Mouse (Mus musculus): Measurements from ENCODE around the gene Lrrd1. TPM values are rescaled to one million over a fixed set of nuclear protein-coding genes. Genes with fewer than 3 reads are reported as not detected.

Lrrd1 gene
- total and polyA plus RNA-seq, 3 experiments: 0.04 to 0.11 TPM; not detected in 1

DNA sequence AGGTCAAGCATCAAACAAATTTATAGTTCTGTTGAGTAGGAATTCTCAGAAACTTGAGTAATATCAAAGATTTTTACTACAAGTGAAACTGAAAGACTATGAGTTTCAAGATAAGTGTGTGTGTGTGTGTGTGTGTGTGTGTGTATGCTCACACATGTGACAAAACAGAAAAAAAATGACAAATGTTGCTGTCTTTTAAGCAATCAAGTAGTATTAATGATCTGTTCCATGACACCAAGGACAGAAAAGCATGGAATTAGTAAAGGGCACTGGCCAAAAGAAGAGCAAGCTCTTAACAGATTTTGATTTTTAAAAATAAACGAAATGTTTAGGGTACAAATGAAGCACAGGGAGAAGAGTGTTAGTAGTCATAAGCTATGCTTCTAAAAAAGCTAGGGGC is 44.9 kb upstream of the Lrrd1 start:
- Histone ChIP-seq H3K4me3 (ENCODE audit: control insufficient read depth in 1 of 2, insufficient read depth in 1 of 2, low read depth in 2 of 2, low read length in 2 of 2) (no peak overlapping the region), H3K9ac (ENCODE audit: control insufficient read depth, low read depth, low read length, poor library complexity, severe bottlenecking) (no peak overlapping the region), H3K79me2 (ENCODE audit: control insufficient read depth, insufficient read depth, low read length, poor library complexity) (peaks cover 58% of the 10 kb centered on the region), H3K36me3 (ENCODE audit: control insufficient read depth in 1 of 2, insufficient read depth in 2 of 2, low read length in 2 of 2) (peaks cover 2 to 33% of the 10 kb centered on the region in 2 experiments; a peak in 3 of 4 replicates), H3K4me1 (ENCODE audit: control insufficient read depth in 1 of 2, insufficient read depth in 2 of 2, low read length in 2 of 2) (peaks cover 9 to 10% of the 10 kb centered on the region in 2 experiments), H3K27ac (ENCODE audit: control insufficient read depth, low read depth, low read length) (no peak overlapping the region), H3K9me3 (replicated peaks; ENCODE audit: insufficient read depth, low read length) (no peaks in the 10 kb centered on the region), H3K27me3 (ENCODE audit: control insufficient read depth in 1 of 2, insufficient read depth in 2 of 2, low read length in 2 of 2) (no peaks in the 10 kb centered on the region)
- TF ChIP-seq ZMIZ1 (IDR thresholded peaks at IDR 0.05; ENCODE audit: low read depth, low read length) (no peak), SIN3A (IDR thresholded peaks at IDR 0.05; ENCODE audit: low read length) (no peak), SMC3 (IDR thresholded peaks at IDR 0.05; ENCODE audit: low read depth, low read length) (no peak), KAT2A (conservative IDR thresholded peaks at IDR 0.05; ENCODE audit: low read depth, low read length) (no peak), MXI1 (IDR thresholded peaks at IDR 0.05; ENCODE audit: low read depth, low read length) (no peak), E2F4 (IDR thresholded peaks at IDR 0.05; ENCODE audit: borderline replicate concordance, low read depth, low read length) (no peak), POLR2AphosphoS2 (IDR thresholded peaks at IDR 0.05; ENCODE audit: low read length) (no peak), EP300 (IDR thresholded peaks at IDR 0.05; ENCODE audit: low read depth in 1 of 2, low read length in 2 of 2) (no peak), NRF1 (IDR thresholded peaks at IDR 0.05; ENCODE audit: insufficient read depth, low read depth, low read length, poor library complexity, severe bottlenecking) (no peak), MYC (IDR thresholded peaks at IDR 0.05; ENCODE audit: low read depth, low read length) (no peak), CHD1 (IDR thresholded peaks at IDR 0.05; ENCODE audit: low read depth, low read length) (no peak), ZC3H11A (IDR thresholded peaks at IDR 0.05; ENCODE audit: low read depth, low read length) (no peak), ZNF384 (IDR thresholded peaks at IDR 0.05; ENCODE audit: low read depth, low read length) (no peak), TBP (IDR thresholded peaks at IDR 0.05; ENCODE audit: low read depth, low read length) (no peak)
- no peak for DNase-seq (ENCODE audit: low read depth, low spot score)

DNA sequence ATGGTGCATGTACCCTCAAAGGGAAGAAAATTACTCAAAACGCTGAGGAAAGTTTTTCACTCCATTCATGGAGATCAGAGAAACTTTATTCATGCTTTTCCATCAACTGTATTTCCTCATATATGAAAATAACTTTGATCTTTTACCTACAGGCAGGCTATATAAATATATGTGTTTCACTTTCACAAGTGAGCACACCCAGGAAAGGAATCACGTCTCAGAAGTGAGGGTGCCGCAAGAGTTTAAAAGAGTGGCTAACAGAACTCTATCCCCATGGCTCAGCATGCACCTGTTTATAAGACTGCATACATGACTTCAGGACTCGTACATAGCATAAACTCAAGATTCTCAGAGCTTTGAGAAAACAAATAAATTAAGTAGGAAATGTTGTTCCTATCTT is 44.1 kb upstream of the Lrrd1 start:
- H3K9ac ChIP-seq (ENCODE audit: control insufficient read depth, low read depth, low read length, poor library complexity, severe bottlenecking): peak overlapping the region; percentile 97; the same call in 1 of the 2 replicates
- TF ChIP-seq TBP (IDR thresholded peaks at IDR 0.05; ENCODE audit: low read depth, low read length) (no peak), SIN3A (IDR thresholded peaks at IDR 0.05; ENCODE audit: low read length) (no peak), ETS1 (IDR thresholded peaks at IDR 0.05; ENCODE audit: low read depth, low read length) (no peak), EP300 (IDR thresholded peaks at IDR 0.05; ENCODE audit: low read depth in 1 of 2, low read length in 2 of 2) (no peak), GATA1 (IDR thresholded peaks at IDR 0.05; ENCODE audit: low read depth, low read length) (no peak), ZC3H11A (IDR thresholded peaks at IDR 0.05; ENCODE audit: low read depth, low read length) (no peak), MAZ (IDR thresholded peaks at IDR 0.05; ENCODE audit: low read depth, low read length) (no peak), TCF12 (IDR thresholded peaks at IDR 0.05; ENCODE audit: low read depth, low read length) (no peak)
- H3K4me3 ChIP-seq (ENCODE audit: control insufficient read depth in 1 of 2, insufficient read depth in 1 of 2, low read depth in 2 of 2, low read length in 2 of 2): peak overlapping the region; percentile 9 to 84; a peak in 3 of 4 replicates
- H3K4me1 ChIP-seq (ENCODE audit: control insufficient read depth in 1 of 2, insufficient read depth in 2 of 2, low read length in 2 of 2): peaks cover 9 to 14% of the 10 kb centered on the region in 2 experiments
- DNase-seq (ENCODE audit: low read depth, low spot score): no peak
- H3K9me3 ChIP-seq (replicated peaks; ENCODE audit: insufficient read depth, low read length): no peaks in the 10 kb centered on the region
- no peaks in the 10 kb centered on the region for H3K27me3 ChIP-seq (ENCODE audit: control insufficient read depth in 1 of 2, insufficient read depth in 2 of 2, low read length in 2 of 2)
- no peak overlapping the region for H3K27ac ChIP-seq (ENCODE audit: control insufficient read depth, low read depth, low read length)
- H3K36me3 ChIP-seq (ENCODE audit: control insufficient read depth in 1 of 2, insufficient read depth in 2 of 2, low read length in 2 of 2): peaks cover 0 to 32% of the 10 kb centered on the region in 2 experiments; a peak in 3 of 4 replicates
- H3K79me2 ChIP-seq (ENCODE audit: control insufficient read depth, insufficient read depth, low read length, poor library complexity): peaks cover 54% of the 10 kb centered on the region
